Mouse (Mus musculus) spleen, adult 2 months (tissue): ENCODE data around the gene Treml1.

Experiments used
- CTCF ChIP-seq: fragments of 200-500 bp; IDR thresholded peaks from 2 replicates; pipeline ENCODE4 v1.5.1; 2011; ENCODE audit warnings: mild to moderate bottlenecking, inconsistent platforms; ENCODE audit not compliant: insufficient read depth, insufficient read length, insufficient replicate concordance; ENCODE audit errors: extremely low read depth
- POLR2A ChIP-seq: fragments of 200-500 bp; IDR thresholded peaks from 2 replicates; pipeline ENCODE4 v1.6.1; 2011; ENCODE audit warnings: low read depth, low read length, inconsistent platforms

- no peak for TF ChIP-seq CTCF
- no peak for TF ChIP-seq POLR2A
Observed at GRCm38 (mm10) chr17:48321279-48321678, 38.4 kb upstream of the Treml1 start.
